Mouse (Mus musculus) heart, postnatal 0 days (tissue): ENCODE measurements around the gene Atp6v0d1. TPM values are rescaled to one million over a fixed set of nuclear protein-coding genes. Genes with fewer than 3 reads are reported as not detected.
"Not testable (repeated sequence)": the region's sequence is repeated elsewhere in the genome, so short reads cannot be mapped to it uniquely, and the experiment has no call there.

Experiments used
- ATAC-seq: fragments of 200-750 bp; cut with Nextera tagmentation; 2 replicates; pipeline ENCODE4 v1.8.0; 2017; ENCODE audit warnings: low read depth, moderate number of reproducible peaks, moderate library complexity; ENCODE audit not compliant: insufficient read depth
- DNase-seq: peaks from one replicate; pipeline ENCODE4 v3.0.0-alpha.2; 2016; ENCODE audit warnings: low spot score
- H3K27ac ChIP-seq: fragments of 300-500 bp; sonication (generic); 2 replicates; pipeline ENCODE4 v1.5.1; 2014; ENCODE audit warnings: low read depth, mild to moderate bottlenecking
- H3K27me3 ChIP-seq: fragments of 300-500 bp; sonication (generic); 2 replicates; pipeline ENCODE4 v1.6.1; 2014; ENCODE audit warnings: low read length, mixed read lengths; ENCODE audit not compliant: control insufficient read depth, insufficient read depth
- H3K36me3 ChIP-seq: fragments of 300-500 bp; sonication (generic); replicated peaks from 2 replicates; pipeline ENCODE4 v1.6.1; 2014; ENCODE audit warnings: low read length, mixed read lengths; ENCODE audit not compliant: control insufficient read depth, insufficient read depth
- H3K4me1 ChIP-seq: fragments of 300-500 bp; sonication (generic); 2 replicates; pipeline ENCODE4 v1.6.1; 2014; ENCODE audit warnings: antibody characterized with exemption; ENCODE audit not compliant: control insufficient read depth, insufficient read depth
- H3K4me2 ChIP-seq: fragments of 300-500 bp; sonication (generic); 2 replicates; pipeline ENCODE4 v1.6.1; 2014; ENCODE audit warnings: low read depth, mild to moderate bottlenecking, low read length, moderate library complexity
- H3K4me3 ChIP-seq: fragments of 300-500 bp; sonication (generic); 2 replicates; pipeline ENCODE4 v1.5.1; 2014; ENCODE audit warnings: low read depth, low read length
- H3K9ac ChIP-seq: fragments of 300-500 bp; sonication (generic); replicated peaks from 2 replicates; pipeline ENCODE4 v1.6.1; 2014; ENCODE audit warnings: low read depth, low read length, mixed read lengths
- H3K9me3 ChIP-seq: fragments of 300-500 bp; sonication (generic); replicated peaks from 2 replicates; pipeline ENCODE4 v1.6.1; 2016; ENCODE audit warnings: low read length; ENCODE audit not compliant: control insufficient read depth
- CTCF ChIP-seq: IDR thresholded peaks from 2 replicates; pipeline ENCODE4 v1.5.1; 2016; ENCODE audit warnings: antibody characterized with exemption, control low read depth, low read depth
- EP300 ChIP-seq: IDR thresholded peaks from 2 replicates; pipeline ENCODE4 v1.6.1; 2016; ENCODE audit warnings: antibody characterized with exemption, low read depth
- WGBS: fragments of 180-500 bp; shearing (Covaris S2); extraction: QIAGEN DNeasy Blood & Tissue Kit; methylation state at CpG from one replicate; pipeline ENCODE4 v1.1.7; 2014; 5-methylcytosine and 5-hydroxymethylcytosine counted together
- polyA plus RNA-seq: library from polyadenylated mRNA; unstranded; fragments of >200 nt; fragmentation: Nextera tagmentation; extraction: Ambion mirVana; gene quantifications from 2 replicates; pipeline ENCODE4 v1.2.1, GENCODE M21; 2015
- total RNA-seq: library from RNA; depleted of rRNA; stranded (reverse); fragments of >200 nt; gene quantifications from 2 replicates; pipeline ENCODE4 v1.2.3, GENCODE M21; 2014; ENCODE audit warnings: low replicate concordance

The Atp6v0d1 gene
- total and polyA plus RNA-seq, 2 experiments from 2014 or later = 57.5 to 60.8 TPM

DNA sequence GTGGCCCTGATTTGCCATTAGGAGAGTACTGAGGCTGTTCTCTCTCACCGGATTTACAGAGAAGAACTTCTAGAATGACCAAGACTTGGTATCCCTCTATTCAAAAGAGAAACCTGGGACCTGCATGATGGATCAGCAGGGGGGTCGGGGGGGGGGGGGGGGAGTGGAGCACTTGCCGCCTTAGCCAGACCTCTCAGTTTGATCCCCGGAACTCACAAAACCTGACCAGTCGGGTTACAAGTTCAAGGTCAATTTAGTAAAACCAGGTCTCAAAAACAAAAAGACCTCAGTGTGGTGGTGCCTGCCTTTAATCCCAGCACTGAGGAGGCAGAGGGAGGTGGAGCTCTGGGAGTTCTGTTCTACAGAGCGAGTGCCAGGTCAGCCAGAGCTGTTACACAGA lies 8.9 kb upstream of the Atp6v0d1 start:
- H3K27ac ChIP-seq = no peak overlapping the region
- DNase-seq = no peak
- no peaks in the 10 kb centered on the region for H3K9me3 ChIP-seq
- 46% methylated on average over 6 of the region's 6 CpGs for WGBS
- ATAC-seq = no peak
- H3K4me2 ChIP-seq = no peak overlapping the region
- no peaks in the 10 kb centered on the region for H3K27me3 ChIP-seq
- no peak overlapping the region for H3K9ac ChIP-seq
- no peaks in the 10 kb centered on the region for H3K36me3 ChIP-seq
- H3K4me1 ChIP-seq = no peaks in the 10 kb centered on the region
- TF ChIP-seq CTCF (no peak), EP300 (no peak)
- H3K4me3 ChIP-seq = no peak overlapping the region

DNA sequence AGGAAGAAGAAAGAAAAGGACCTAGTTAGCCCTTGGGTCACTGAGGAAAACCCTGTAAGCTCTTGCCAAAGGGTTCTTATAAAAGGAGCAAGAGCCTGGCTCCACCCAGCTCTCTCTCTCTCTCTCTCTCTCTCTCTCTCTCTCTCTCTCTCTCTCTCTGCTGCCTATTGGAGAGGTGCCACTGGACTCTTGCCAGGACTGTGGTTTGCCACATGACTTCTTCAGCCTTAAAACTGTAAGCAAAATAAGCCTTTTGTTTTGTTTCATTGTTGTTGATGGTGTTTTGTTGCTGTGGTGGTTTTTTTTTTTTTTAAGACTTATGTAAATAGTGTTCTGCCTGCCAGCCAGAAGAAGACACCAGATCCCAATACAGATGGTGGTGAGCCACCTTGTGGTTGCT lies 7.6 kb upstream of the Atp6v0d1 start:
- no peak overlapping the region for H3K9ac ChIP-seq
- ATAC-seq = no peak
- H3K27ac ChIP-seq = no peak overlapping the region
- no peaks in the 10 kb centered on the region for H3K9me3 ChIP-seq
- no peak overlapping the region for H3K4me2 ChIP-seq
- TF ChIP-seq EP300 (no peak), CTCF (no peak)
- no peaks in the 10 kb centered on the region for H3K4me1 ChIP-seq
- H3K36me3 ChIP-seq = no peaks in the 10 kb centered on the region
- no peak overlapping the region for H3K4me3 ChIP-seq
- no peaks in the 10 kb centered on the region for H3K27me3 ChIP-seq
- DNase-seq = no peak

DNA sequence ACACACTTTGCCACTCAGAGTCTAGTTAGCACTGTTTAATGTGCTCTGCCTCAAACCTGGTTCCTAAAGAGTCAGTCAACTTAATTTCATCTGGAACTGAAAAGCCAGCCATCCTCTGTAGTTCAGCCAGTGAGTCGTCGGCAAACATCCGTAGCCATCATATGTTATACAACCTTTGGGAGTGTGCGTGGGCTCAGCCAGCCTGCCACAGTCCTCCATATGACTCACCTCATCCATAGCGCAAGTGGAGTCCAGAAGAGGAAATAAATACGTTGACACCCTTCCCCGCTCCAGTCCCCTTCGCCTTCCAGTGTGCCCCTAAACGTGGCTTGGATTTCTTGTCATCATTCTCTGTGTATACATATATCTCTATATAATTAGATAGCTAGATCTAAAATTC lies 6.0 kb upstream of the Atp6v0d1 start:
- Histone ChIP-seq H3K36me3 (no peaks in the 10 kb centered on the region), H3K4me2 (no peak overlapping the region), H3K9ac (no peak overlapping the region), H3K4me3 (no peak overlapping the region), H3K4me1 (peaks cover 4% of the 10 kb centered on the region; the same call in 1 of the 2 replicates), H3K27me3 (no peaks in the 10 kb centered on the region), H3K9me3 (no peaks in the 10 kb centered on the region), H3K27ac (no peak overlapping the region)
- DNase-seq (no peak), ATAC-seq (no peak)
- WGBS = 87% methylated on average over 9 of the region's 9 CpGs
- no peak for TF ChIP-seq EP300
- no peak for TF ChIP-seq CTCF

DNA sequence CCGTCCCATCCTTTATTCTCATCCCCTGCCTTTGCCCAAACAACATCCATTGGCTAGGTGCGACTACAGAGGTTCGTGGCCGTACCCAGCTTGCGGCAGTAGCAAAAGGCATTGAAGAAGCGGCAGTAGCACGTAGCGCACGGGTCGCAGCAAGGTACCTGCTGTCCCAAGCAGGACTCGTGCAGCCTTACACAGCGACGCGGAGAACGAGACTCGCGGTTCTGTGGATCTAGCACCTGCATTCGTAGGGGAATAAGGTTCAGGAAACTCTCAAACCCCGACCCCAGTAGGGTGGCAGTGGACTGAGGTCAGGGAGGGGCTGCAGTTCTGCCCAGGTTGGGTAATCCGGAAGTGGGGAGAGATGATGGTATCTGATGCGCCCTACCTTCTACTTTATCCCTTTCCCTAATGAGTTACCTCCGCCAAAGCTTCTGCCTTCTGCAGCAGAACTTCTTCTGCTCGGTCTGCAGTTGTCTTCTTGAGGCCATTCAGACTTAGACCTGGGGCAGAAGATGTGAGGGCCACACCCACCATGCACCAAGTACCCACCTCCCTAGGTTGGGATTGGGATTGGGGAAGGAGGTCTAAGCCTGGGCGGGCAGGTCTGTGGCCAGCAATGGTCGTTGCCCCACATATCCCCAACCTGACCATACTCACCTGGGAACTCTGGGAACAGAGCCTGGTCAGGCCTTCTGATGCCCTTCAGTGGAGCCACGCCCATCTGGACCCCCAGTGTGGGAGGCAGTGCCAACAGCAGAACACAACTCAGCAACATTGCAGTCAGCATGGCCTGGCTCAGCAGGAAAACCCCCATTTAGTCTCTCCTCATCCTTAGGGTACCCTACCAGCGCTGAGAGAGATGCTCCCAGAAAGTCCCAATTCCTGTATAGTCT lies 1.1 kb upstream of the Atp6v0d1 start:
- H3K27ac ChIP-seq = peak overlapping the region; percentile 45; the same call in 1 of the 2 replicates
- DNase-seq = no peak

DNA sequence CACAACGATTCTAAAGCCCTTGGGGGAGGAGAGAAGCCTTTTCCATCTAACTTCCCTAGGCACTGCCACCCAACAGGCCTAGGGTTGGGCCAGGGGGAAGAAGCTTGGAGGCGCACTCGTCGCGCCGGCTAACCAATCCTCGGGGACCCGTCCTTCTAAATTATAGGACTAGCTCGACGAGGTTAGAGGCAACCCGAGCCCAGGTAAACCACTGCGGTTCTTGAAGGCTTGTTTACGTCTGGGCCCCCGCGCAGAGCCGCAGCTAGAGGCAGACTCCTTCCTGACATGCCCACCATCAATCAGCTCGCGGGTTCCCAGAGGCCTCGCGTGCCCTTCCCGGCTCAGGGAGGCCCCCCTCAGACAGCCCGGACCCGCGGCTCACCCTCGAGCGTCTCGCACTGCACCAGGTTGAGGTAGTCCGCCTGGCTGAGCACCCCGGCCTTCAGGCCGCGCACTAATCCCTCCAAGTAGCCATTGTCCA lies 406 bp downstream of the Atp6v0d1 start:
- H3K4me2 ChIP-seq = peak overlapping the region; percentile 92
- TF ChIP-seq CTCF = no peak
- no peak for TF ChIP-seq EP300
- H3K27ac ChIP-seq = peak overlapping the region; percentile 77
- H3K9ac ChIP-seq = peak overlapping the region; percentile 77
- DNase-seq (peak; percentile 28), ATAC-seq (peak; percentile 55)
- WGBS = under 1% methylated on average over 30 of the region's 31 CpGs
- H3K4me3 ChIP-seq = peak overlapping the region; percentile 68
- no peaks in the 10 kb centered on the region for H3K9me3 ChIP-seq
- H3K27me3 ChIP-seq = no peaks in the 10 kb centered on the region
- H3K4me1 ChIP-seq = peaks cover 20% of the 10 kb centered on the region
- no peaks in the 10 kb centered on the region for H3K36me3 ChIP-seq

More for the DNA sequence above, 1.1 kb upstream of the Atp6v0d1 start:
- ATAC-seq = no peak
- no peak for TF ChIP-seq EP300
- Histone ChIP-seq H3K4me3 (peak overlapping the region; percentile 68), H3K36me3 (no peaks in the 10 kb centered on the region), H3K4me2 (peak overlapping the region; percentile 86), H3K4me1 (peaks cover 20% of the 10 kb centered on the region), H3K27me3 (no peaks in the 10 kb centered on the region), H3K9me3 (no peaks in the 10 kb centered on the region), H3K9ac (peak overlapping the region; percentile 60)
- 24% methylated on average over 27 of the region's 27 CpGs for WGBS

DNA sequence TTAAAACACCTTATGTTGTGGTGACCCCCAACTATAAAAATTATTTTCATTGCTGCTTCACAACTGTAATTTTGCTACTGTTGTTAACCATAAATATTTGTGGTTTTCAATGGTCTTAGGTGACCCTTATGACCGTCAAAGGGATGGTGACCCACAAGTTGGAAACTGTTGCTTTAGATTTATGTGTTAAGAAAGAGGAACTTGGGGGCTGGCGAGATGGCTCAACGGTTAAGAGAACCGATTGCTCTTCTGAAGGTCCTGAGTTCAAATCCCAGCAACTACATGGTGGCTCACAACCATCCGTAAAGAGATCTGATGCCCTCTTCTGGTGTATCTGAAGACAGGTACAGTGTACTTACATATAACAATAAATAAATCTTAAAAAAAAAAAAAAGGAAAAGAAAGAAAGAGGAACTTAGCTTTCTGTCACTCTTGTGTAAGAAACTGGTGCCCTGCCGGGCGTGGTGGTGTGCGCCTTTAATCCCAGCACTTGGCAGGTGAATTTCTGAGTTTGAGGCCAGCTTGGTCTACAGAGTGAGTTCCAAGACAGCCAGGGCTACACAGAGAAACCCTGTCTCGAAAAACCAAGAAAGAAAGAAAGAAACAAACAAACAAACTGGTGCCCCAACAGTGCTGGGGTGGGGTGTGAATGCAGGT lies 1.1 kb downstream of the Atp6v0d1 start:
- peak overlapping the region; percentile 92 for H3K4me2 ChIP-seq
- peaks cover 20% of the 10 kb centered on the region for H3K4me1 ChIP-seq
- peak overlapping the region; percentile 68 for H3K4me3 ChIP-seq
- 79% methylated on average over 9 of the region's 9 CpGs for WGBS
- DNase-seq, H3K27me3 ChIP-seq, ATAC-seq, H3K9me3 ChIP-seq, H3K36me3 ChIP-seq: not testable (repeated sequence)
- H3K9ac ChIP-seq = peak overlapping the region; percentile 77; the same call in 1 of the 2 replicates
- H3K27ac ChIP-seq = peak overlapping the region; percentile 77; the same call in 1 of the 2 replicates
